Mouse (Mus musculus) kidney, adult 8-10 months (tissue): ENCODE data around the gene Trim7.
"Not testable (repeated sequence)": the region's sequence is repeated elsewhere in the genome, so short reads cannot be mapped to it uniquely, and the experiment has no call there.

Source experiments
- DNase-seq, 2 experiments: peaks; one replicate each; pipeline ENCODE4 v3.0.0; 2022

Gene Trim7

GRCm38 (mm10) chr11:48827926-48828325 is 2.0 kb downstream of the Trim7 start:
- no peak for DNase-seq

GRCm38 (mm10) chr11:48830279-48830678 is 4.3 kb downstream of the Trim7 start:
- DNase-seq = no peak

GRCm38 (mm10) chr11:48831273-48831672 is 5.3 kb downstream of the Trim7 start:
- DNase-seq = no peak

GRCm38 (mm10) chr11:48833078-48833730 is 7.3 kb downstream of the Trim7 start:
- no peak for DNase-seq

- peak; percentile 88 to 94 for DNase-seq
These were observed 8.0 kb downstream of the Trim7 start for GRCm38 (mm10) chr11:48833731-48834639.

GRCm38 (mm10) chr11:48835923-48836322 is 10.0 kb downstream of the Trim7 start:
- no peak for DNase-seq

- DNase-seq = peak; percentile 83 to 84
These were observed 11.0 kb downstream of the Trim7 start for GRCm38 (mm10) chr11:48836990-48837309.

GRCm38 (mm10) chr11:48837310-48838180 is 11.6 kb downstream of the Trim7 start:
- DNase-seq = peak in 1 of 2 experiments; percentile 85

DNA sequence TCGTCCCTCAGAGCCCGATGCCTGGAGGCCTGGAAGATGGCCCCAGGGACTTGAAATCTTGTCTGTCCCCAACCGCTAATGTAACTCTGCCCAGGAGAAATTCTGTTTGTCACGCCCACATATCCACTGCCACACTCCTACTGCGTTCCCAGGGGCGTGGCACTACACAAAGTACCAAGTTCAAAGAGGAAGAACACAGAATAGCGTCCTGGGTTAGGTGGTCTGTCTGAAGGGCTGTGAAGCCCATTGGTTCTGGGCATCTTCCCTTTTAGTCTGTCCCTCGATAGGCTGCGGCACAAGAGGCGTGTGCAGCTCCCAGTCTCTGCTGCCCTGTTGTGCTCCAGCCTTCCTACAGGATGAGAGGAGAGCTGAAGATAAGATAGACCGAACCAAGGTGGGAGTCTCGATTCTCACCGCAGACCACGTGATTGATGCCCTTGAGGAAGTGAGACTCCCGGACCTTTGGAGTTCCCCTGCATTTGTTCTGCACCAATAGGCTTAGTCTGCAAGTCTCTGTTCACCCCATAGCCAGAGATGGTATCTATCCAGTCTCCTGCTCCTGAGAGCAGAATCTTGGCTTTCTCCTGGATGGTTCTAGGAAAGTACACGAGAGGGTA is 12.3 kb downstream of the Trim7 start:
- DNase-seq = peak; percentile 71 to 72

DNA sequence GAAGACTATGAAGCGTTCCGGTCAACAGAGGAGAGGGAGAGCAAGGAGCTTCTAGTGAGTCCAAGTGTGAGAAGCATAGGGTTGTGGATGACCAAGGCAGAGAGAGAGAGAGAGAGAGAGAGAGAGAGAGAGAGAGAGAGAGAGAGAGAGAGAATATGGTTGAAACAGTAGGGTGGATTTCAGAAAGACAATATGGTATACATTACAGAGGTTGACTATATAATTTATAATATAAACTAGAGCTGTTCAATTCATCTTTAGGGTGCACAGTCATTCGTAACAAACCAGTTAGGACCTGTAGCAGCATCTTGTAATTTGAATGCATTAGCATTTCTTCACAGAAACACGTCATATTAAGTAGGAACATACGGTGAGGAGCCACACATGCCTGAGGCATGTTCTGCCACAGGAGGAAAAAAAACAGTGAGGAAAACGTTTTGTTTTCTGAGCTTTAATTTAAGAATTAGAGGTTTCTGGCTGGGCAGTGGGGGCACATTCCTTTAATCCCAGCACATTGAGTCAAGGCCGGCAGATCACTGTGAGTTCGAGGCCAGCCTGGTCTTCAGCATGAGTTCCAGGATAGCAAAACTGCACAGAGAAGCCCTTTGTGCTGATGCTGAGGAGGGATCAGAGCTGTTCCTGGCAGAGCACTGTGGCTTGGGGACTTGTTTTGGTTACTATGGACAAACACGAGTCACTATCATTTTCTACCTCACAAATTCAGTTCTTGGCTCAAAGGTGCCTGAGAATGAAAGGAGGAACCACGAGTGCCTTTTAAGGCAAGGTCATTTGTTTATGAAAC is 13.1 kb downstream of the Trim7 start:
- DNase-seq = no peak

DNA sequence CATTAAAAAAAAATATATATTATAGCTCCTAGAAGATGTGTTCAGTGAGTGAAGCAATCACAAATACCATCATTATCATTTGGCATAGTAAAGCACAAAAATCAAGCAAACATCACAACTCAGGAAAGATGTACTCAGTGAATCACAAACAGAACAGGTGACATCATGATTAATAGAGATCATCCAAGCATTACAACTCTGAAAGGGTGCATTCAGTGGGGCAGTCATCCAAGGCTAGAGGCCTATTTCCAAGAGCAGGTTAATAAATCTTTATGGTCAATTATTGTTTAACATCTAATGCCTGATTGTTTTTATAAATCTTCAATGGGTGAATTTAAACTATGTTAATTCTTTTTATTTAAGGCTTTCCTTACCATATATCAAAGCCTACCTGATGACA is 14.9 kb downstream of the Trim7 start:
- DNase-seq = peak; percentile 69 to 79

- no peak for DNase-seq
These were observed 15.3 kb downstream of the Trim7 start for GRCm38 (mm10) chr11:48841213-48841612.

DNA sequence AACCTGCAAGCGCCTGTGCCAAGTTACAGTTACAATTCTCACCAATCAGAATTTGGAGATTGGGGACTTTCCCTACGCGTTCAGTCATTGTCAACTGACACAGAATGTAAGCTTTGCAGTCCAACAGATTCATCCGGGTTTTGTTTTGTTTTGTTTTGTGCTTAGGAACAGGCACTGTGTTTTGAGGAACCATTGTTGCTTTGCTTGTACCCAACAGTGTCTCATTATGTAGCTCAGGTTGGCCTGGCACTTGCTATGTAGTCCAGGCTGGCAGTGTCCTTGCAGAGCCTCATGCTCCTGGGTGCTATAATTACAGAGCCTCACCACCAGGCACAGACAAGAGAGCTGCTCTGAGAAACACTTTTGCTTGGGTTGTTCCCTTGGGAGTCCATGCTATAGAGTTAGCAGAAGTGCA is 16.4 kb downstream of the Trim7 start:
- no peak for DNase-seq

DNA sequence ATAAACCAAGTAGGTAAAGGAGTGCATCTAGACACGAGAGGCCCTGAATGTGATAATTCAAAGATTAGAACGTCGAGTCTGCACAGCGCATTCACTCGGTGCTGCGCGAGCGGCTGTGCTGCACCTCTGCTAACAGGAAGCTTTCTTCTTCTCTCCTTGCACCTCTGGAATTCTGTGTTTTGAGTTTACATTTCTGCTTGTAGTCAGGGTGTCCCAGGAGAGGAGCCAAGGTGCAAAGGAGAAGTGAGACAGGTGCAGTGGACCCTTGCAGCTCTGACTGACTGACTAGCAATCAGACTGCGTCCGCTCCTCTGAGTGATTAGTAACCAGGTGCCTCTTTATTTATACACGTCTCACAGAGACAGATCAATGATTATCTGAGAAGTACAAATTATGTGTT is 17.3 kb downstream of the Trim7 start:
- peak; percentile 84 to 88 for DNase-seq

DNA sequence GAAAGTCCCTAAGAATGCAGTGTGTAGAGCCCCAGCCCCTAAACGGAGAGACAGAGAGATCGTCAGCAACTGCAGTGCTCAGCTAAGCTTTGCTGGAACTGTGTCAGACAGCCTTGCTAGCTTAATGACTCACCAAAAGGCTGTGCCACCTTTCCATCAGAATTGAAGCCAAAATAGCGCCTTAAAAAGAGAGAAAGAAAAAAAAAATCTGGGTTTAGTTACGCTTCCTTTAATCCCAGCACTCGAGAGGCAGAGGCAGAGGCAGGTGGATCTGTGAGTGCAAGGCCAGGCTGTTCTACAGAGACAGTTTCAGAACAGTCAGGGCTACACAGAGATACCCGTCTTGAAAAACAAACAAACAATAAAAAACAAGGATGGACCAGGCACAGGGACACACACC is 18.4 kb downstream of the Trim7 start:
- peak; percentile 67 to 74 for DNase-seq

DNA sequence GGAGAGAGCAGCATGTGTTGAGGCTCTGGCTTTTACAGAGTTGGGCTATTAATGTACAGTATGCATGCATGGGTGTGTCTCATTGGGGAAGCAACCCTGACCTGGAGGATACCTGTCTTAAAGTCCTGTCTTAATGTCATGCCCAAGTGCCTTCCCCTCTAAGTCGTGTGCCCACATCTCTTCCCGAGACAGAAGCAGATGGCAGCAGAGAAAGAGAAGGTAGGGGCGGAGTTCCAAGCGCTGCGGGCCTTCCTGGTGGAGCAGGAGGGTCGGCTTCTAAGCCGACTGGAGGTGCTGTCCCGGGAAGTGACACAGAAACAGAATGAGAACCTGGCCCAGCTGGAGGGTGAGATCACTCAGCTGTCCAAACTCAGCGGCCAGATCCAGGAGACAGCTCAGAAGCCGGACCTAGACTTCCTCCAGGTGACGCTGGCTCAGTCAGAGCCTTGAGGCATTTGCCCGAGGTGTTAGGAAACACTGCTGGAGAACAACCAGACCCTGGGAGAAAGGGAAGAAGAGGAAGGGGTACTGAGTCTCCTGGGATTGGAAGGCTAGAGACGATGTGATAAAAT is 19.4 kb downstream of the Trim7 start:
- no peak for DNase-seq

DNA sequence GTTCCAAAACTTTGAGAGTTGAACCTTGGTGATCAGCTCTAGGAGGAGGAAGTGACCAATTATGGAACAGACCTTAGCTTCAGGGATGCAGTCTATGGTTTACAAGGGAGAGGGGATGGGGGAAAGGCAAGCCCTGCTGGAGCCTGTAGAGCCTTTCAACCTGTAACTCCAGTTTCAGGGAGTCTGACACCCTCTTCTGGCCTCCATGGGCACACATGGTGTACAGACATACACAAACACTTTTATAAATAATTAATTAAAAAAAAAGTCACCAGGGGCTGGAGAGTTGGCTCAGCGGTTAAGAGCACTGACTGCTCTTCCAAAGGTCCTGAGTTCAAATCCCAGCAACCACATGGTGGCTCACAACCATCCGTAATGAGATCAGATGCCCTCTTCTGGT is 20.4 kb downstream of the Trim7 start:
- not testable (repeated sequence) for DNase-seq

- DNase-seq = no peak
These were observed 20.9 kb downstream of the Trim7 start for GRCm38 (mm10) chr11:48846881-48847280.

- DNase-seq = no peak
These were observed 24.3 kb downstream of the Trim7 start for GRCm38 (mm10) chr11:48850240-48850639.

DNA sequence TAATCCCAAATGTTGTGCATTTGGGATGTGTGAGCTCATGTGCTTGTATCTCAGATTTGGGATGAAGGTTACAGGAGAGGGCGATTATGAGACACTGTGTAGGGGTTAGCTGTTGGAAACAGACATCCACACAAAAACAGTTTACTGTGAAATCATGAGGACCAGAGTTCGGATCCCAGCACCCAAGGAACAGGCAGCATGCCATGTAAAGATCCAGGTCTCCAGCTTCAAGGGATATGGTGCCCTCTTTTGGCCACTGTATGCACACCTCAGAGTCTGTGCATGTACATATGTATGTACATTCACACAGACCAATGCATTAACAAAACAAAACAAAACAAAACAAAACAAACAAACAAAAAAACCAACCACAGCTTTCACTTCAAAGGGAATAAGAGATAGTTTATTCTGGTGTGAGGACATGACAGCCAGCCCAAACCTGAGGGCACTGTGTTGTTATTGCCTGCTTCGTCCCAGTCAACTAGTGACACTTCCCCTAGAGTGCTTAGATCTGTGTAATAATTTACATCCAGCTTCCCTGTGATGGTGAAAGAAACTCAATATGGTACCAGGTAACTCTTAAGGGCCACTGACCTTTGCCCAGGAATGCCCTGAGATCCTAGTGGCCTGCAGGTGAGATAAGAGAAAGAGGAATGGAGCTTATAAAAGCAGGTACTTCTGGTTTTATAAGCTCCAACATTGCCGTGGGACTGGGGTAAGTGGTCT is 25.5 kb downstream of the Trim7 start:
- DNase-seq = no peak

DNA sequence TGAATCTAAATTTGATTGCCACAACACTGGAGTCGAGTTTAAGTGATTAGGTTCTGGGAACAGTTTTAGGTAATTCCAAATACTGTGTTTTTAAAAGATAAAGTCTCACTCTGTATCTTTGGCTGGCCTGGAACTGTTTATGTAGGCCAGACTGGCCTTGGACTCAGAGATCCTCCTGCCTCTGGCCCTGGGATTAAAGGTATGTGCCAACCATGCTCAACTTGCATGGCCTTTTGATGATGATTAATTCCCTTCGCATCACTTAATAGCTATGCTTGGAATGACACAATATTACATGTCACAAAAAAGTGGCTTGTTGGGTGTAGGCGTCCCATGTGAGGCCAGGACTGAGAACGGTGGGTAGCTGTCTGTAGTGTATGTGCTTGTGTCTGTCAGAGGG is 26.2 kb downstream of the Trim7 start:
- no peak for DNase-seq
